Mouse (Mus musculus) G1E (cell line): ENCODE results near the gene Trpv6.

Experiments
- CTCF ChIP-seq: IDR thresholded peaks from 2 replicates; pipeline ENCODE4 v1.5.1; 2012; ENCODE audit warnings: low read depth, low read length, inconsistent platforms, mixed read lengths
- GATA1 ChIP-seq: IDR thresholded peaks from 2 replicates; pipeline ENCODE4 v1.6.1; 2012; ENCODE audit warnings: borderline replicate concordance, low read length, inconsistent platforms, mixed read lengths
- GATA2 ChIP-seq: IDR thresholded peaks from 2 replicates; pipeline ENCODE4 v1.6.1; 2012; ENCODE audit warnings: low read depth, low read length, inconsistent platforms, borderline replicate concordance
- TAL1 ChIP-seq: conservative IDR thresholded peaks from 2 replicates; pipeline ENCODE4 v1.6.1; 2012; ENCODE audit warnings: low read depth, low read length, inconsistent platforms, mixed read lengths

- TF ChIP-seq GATA1 (no peak), CTCF (no peak), GATA2 (no peak), TAL1 (no peak)
Measured at GRCm38 (mm10) chr6:41606214-41606613, 30.0 kb downstream of the Trpv6 start.
